Mouse (Mus musculus) limb, embryonic 14.5 days (tissue): Measurements from ENCODE around the gene Gm9789. TPM values are rescaled to one million over a fixed set of nuclear protein-coding genes. Genes with fewer than 3 reads are reported as not detected.

Source experiments
- ATAC-seq: fragments of 200-750 bp; cut with Nextera tagmentation; 2 replicates; pipeline ENCODE4 v1.8.0; 2017; ENCODE audit warnings: low read depth, moderate number of reproducible peaks, moderate TSS enrichment; ENCODE audit not compliant: low FRiP score
- DNase-seq: peaks from one replicate; pipeline ENCODE4 v3.0.0-alpha.2; 2015; ENCODE audit warnings: low spot score
- H3K27ac ChIP-seq: fragments of 300-500 bp; sonication (generic); replicated peaks from 2 replicates; pipeline ENCODE4 v1.5.1; 2014; ENCODE audit warnings: low read depth, mild to moderate bottlenecking, low read length, moderate library complexity, mixed read lengths
- H3K27me3 ChIP-seq: fragments of 300-500 bp; sonication (generic); 2 replicates; pipeline ENCODE4 v1.6.1; 2014; ENCODE audit warnings: low read length, mixed read lengths; ENCODE audit not compliant: control insufficient read depth, insufficient read depth
- H3K36me3 ChIP-seq: fragments of 300-500 bp; sonication (generic); 2 replicates; pipeline ENCODE4 v1.6.1; 2014; ENCODE audit warnings: mild to moderate bottlenecking, low read length, moderate library complexity, mixed read lengths; ENCODE audit not compliant: control insufficient read depth, insufficient read depth
- H3K4me1 ChIP-seq: fragments of 300-500 bp; sonication (generic); 2 replicates; pipeline ENCODE4 v1.6.1; 2014; ENCODE audit warnings: antibody characterized with exemption, low read length, mixed read lengths; ENCODE audit not compliant: control insufficient read depth, insufficient read depth
- H3K4me2 ChIP-seq: fragments of 300-500 bp; sonication (generic); replicated peaks from 2 replicates; pipeline ENCODE4 v1.6.1; 2014; ENCODE audit warnings: low read depth, mild to moderate bottlenecking, low read length, moderate library complexity; ENCODE audit not compliant: severe bottlenecking
- H3K4me3 ChIP-seq: fragments of 300-500 bp; sonication (generic); replicated peaks from 2 replicates; pipeline ENCODE4 v1.5.1; 2014; ENCODE audit warnings: low read length
- H3K9ac ChIP-seq: fragments of 300-500 bp; sonication (generic); 2 replicates; pipeline ENCODE4 v1.6.1; 2014; ENCODE audit warnings: mild to moderate bottlenecking, low read depth, low read length, moderate library complexity; ENCODE audit not compliant: severe bottlenecking
- H3K9me3 ChIP-seq: fragments of 300-500 bp; sonication (generic); 2 replicates; pipeline ENCODE4 v1.6.1; 2016; ENCODE audit warnings: low read length; ENCODE audit not compliant: control insufficient read depth
- POLR2A ChIP-seq: fragments of 200-500 bp; IDR thresholded peaks from 2 replicates; pipeline ENCODE4 v1.8.0; 2012; ENCODE audit warnings: inconsistent platforms, mild to moderate bottlenecking, moderate library complexity, borderline replicate concordance; ENCODE audit not compliant: insufficient read depth, insufficient read length; ENCODE audit errors: extremely low read depth
- WGBS: fragments of 180-500 bp; shearing (Covaris S2); extraction: QIAGEN DNeasy Blood & Tissue Kit; methylation state at CpG from one replicate; pipeline ENCODE4 v1.1.7; 2014; 5-methylcytosine and 5-hydroxymethylcytosine counted together
- polyA plus RNA-seq, 2 experiments: library from polyadenylated mRNA; depleted of rRNA in 1 of 2; stranded (reverse) in 1 of 2; unstranded in 1 of 2; fragments of >200 nt; fragmentation: Nextera tagmentation in 1 of 2; extraction: Ambion mirVana in 1 of 2; gene quantifications; 2 replicates each; pipeline versions ENCODE4 v1.2.1 to v1.2.3; 2012 to 2014

Gene Gm9789
- polyA plus RNA-seq, 2 experiments = not detected

- no peak for TF ChIP-seq POLR2A
- Histone ChIP-seq H3K27me3 (no peaks in the 10 kb centered on the region), H3K9me3 (no peaks in the 10 kb centered on the region), H3K27ac (no peak within 1 kb of the TSS), H3K4me3 (no peak within 1 kb of the TSS), H3K4me2 (no peak within 1 kb of the TSS), H3K36me3 (no peaks in the 10 kb centered on the region), H3K9ac (no peak within 1 kb of the TSS), H3K4me1 (no peaks in the 10 kb centered on the region)
- WGBS = 75% methylated on average over 1 of the region's 1 CpGs
- DNase-seq (no peak), ATAC-seq (no peak)
Measured at GRCm38 (mm10) chr16:89205561-89205960, 47.8 kb downstream of the Gm9789 start, which contains the start of gene Krtap20-2. Krtap20-2 (plus strand) TSS chr16:89205861.

Other genes with a start within 250 kb of the Gm9789 start
- not detected in 2 replicates for gene Krtap19-9b, start 225.7 kb upstream of the Gm9789 start, polyA plus RNA-seq (2012; rRNA removed)
- gene Krtap19-9b, start 225.7 kb upstream of the Gm9789 start, polyA plus RNA-seq (2014; fragmentation: Nextera tagmentation; extraction: Ambion mirVana) = not detected in 2 replicates
- not detected in 2 replicates for gene Krtap16-3, start 195.1 kb upstream of the Gm9789 start, polyA plus RNA-seq (2012; rRNA removed)
- gene Krtap16-3, start 195.1 kb upstream of the Gm9789 start, polyA plus RNA-seq (2014; fragmentation: Nextera tagmentation; extraction: Ambion mirVana) = not detected in 2 replicates
- not detected in 2 replicates for gene Krtap22-2, start 147.2 kb upstream of the Gm9789 start, polyA plus RNA-seq (2012; rRNA removed)
- not detected in 2 replicates for gene Krtap22-2, start 147.2 kb upstream of the Gm9789 start, polyA plus RNA-seq (2014; fragmentation: Nextera tagmentation; extraction: Ambion mirVana)
- gene Gm10229, start 142.7 kb upstream of the Gm9789 start, polyA plus RNA-seq (2012; rRNA removed) = not detected in 2 replicates
- not detected in 2 replicates for gene Gm10229, start 142.7 kb upstream of the Gm9789 start, polyA plus RNA-seq (2014; fragmentation: Nextera tagmentation; extraction: Ambion mirVana)
- gene Krtap6-1, start 126.3 kb upstream of the Gm9789 start, polyA plus RNA-seq (2012; rRNA removed) = not detected in 2 replicates
- not detected in 2 replicates for gene Krtap6-1, start 126.3 kb upstream of the Gm9789 start, polyA plus RNA-seq (2014; fragmentation: Nextera tagmentation; extraction: Ambion mirVana)
- not detected in 2 replicates for gene Gm10228, start 116.5 kb upstream of the Gm9789 start, polyA plus RNA-seq (2012; rRNA removed)
- not detected in 2 replicates for gene Gm10228, start 116.5 kb upstream of the Gm9789 start, polyA plus RNA-seq (2014; fragmentation: Nextera tagmentation; extraction: Ambion mirVana)
- not detected in 2 replicates for gene Krtap6-5, start 110.1 kb upstream of the Gm9789 start, polyA plus RNA-seq (2012; rRNA removed)
- not detected in 2 replicates for gene Krtap6-5, start 110.1 kb upstream of the Gm9789 start, polyA plus RNA-seq (2014; fragmentation: Nextera tagmentation; extraction: Ambion mirVana)
- not detected in 2 replicates for gene 1110025L11Rik, start 94.0 kb upstream of the Gm9789 start, polyA plus RNA-seq (2012; rRNA removed)
- not detected in 2 replicates for gene 1110025L11Rik, start 94.0 kb upstream of the Gm9789 start, polyA plus RNA-seq (2014; fragmentation: Nextera tagmentation; extraction: Ambion mirVana)
- not detected in 2 replicates for gene Krtap6-3, start 73.9 kb upstream of the Gm9789 start, polyA plus RNA-seq (2012; rRNA removed)
- not detected in 2 replicates for gene Krtap6-3, start 73.9 kb upstream of the Gm9789 start, polyA plus RNA-seq (2014; fragmentation: Nextera tagmentation; extraction: Ambion mirVana)
- gene Gm6358, start 17.1 kb upstream of the Gm9789 start, polyA plus RNA-seq (2012; rRNA removed) = not detected in 2 replicates
- not detected in 2 replicates for gene Gm6358, start 17.1 kb upstream of the Gm9789 start, polyA plus RNA-seq (2014; fragmentation: Nextera tagmentation; extraction: Ambion mirVana)
- gene Gm10061, start 6.9 kb upstream of the Gm9789 start, polyA plus RNA-seq (2012; rRNA removed) = not detected in 2 replicates
- not detected in 2 replicates for gene Gm10061, start 6.9 kb upstream of the Gm9789 start, polyA plus RNA-seq (2014; fragmentation: Nextera tagmentation; extraction: Ambion mirVana)
- not detected in 2 replicates for gene Gm7735, start 11.5 kb downstream of the Gm9789 start, polyA plus RNA-seq (2012; rRNA removed)
- gene Gm7735, start 11.5 kb downstream of the Gm9789 start, polyA plus RNA-seq (2014; fragmentation: Nextera tagmentation; extraction: Ambion mirVana) = not detected in 2 replicates
- gene 1110057P08Rik, start 16.8 kb downstream of the Gm9789 start, polyA plus RNA-seq (2012; rRNA removed) = not detected in 2 replicates
- not detected in 2 replicates for gene 1110057P08Rik, start 16.8 kb downstream of the Gm9789 start, polyA plus RNA-seq (2014; fragmentation: Nextera tagmentation; extraction: Ambion mirVana)
- gene Krtap20-2, start 47.9 kb downstream of the Gm9789 start, polyA plus RNA-seq (2012; rRNA removed) = not detected in 2 replicates
- gene Krtap20-2, start 47.9 kb downstream of the Gm9789 start, polyA plus RNA-seq (2014; fragmentation: Nextera tagmentation; extraction: Ambion mirVana) = not detected in 2 replicates
- gene Krtap21-1, start 245.9 kb downstream of the Gm9789 start, polyA plus RNA-seq (2012; rRNA removed) = not detected in 2 replicates
- gene Krtap21-1, start 245.9 kb downstream of the Gm9789 start, polyA plus RNA-seq (2014; fragmentation: Nextera tagmentation; extraction: Ambion mirVana) = not detected in 2 replicates